Mouse (Mus musculus): ENCODE results near the gene Lin52.

Lin52 gene

DNA sequence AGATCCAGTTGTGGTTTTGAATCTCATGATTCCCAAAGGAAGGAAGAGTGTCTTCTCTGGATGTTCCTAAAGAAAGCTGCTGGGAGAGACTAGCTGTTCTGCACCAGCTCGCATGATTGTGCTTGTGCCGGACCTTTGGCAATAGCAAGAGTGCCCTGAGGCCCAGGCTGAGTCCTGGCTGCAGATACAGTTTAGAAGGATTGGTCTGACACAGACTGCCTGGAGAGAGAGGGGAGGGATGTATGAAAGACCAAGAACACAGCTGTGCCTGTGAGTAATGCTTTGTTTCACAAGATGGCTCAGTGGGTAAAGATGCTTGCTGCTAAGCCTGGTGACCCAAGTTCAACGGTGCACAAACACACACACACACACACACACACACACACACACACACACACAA lies 11.6 kb downstream of the Lin52 start:
- DNase-seq (ENCODE audit: extremely low read depth, low read depth), result no peak

GRCm38 (mm10) chr12:84468701-84469100 lies 17.5 kb downstream of the Lin52 start:
- DNase-seq (ENCODE audit: extremely low read depth, low read depth), result peak; percentile 37

DNA sequence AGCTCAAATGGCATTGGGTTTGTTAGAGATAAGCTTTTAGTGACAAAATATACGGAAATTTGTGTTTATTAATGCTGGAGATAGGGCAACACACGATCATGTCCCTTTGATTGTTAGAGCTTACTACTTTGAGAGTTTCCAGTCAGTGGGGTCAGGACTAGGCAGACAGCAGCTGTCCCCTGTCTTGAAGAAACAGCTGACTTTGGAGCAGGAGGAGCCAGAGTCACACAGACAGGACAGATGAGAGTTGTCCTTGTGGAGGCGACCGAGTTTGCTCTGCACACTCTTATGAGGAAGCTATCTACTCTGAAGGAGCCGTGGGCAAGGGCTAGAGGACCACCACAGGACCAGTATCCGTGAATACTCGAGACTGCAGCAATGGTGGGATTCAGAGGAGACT lies 27.7 kb downstream of the Lin52 start:
- DNase-seq (ENCODE audit: extremely low read depth, low read depth), result no peak

- no peak for DNase-seq (ENCODE audit: extremely low read depth, low read depth)
These were observed 30.0 kb downstream of the Lin52 start for GRCm38 (mm10) chr12:84481251-84481650.

- no peak for DNase-seq (ENCODE audit: extremely low read depth, low read depth)
These were observed 31.8 kb downstream of the Lin52 start for GRCm38 (mm10) chr12:84482778-84483585.

DNA sequence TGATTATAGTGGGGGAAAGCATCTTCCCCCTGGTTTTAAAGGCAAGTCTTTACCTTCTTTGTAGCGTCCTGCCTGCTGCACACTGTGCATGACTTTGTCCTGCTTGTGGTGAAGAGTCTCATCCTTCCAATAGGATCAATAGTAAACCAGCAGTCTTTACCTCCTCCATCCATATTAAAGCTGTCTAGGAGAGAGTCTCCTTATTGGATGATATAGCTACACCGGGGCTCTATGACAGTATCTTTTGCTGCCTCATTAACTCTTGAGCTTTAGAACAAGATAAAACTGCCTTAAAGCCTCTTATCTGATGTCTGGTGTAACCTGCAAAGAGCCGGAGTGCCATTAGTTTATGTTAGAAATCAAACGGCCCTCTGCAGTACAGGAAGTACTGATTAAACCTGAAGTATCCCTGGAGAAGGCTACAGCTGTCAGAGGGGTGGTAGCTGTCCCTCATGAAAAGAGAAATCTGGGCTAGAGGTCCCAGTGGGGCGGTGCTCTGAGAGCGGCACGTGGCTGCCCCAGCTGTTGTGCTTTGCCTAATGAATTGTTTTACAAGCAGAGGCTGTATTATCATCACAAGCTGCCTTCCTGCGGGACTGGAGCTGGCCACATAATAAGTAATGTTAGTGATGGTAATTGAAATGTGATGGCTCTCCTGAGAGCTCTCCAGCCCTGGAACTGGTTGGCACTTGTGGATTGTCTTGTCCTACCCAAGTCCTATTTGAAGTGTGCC lies 36.3 kb downstream of the Lin52 start:
- DNase-seq (ENCODE audit: extremely low read depth, low read depth), result no peak

GRCm38 (mm10) chr12:84496795-84497194 lies 45.6 kb downstream of the Lin52 start:
- DNase-seq (ENCODE audit: extremely low read depth, low read depth), result no peak

GRCm38 (mm10) chr12:84500528-84501263 lies 49.5 kb downstream of the Lin52 start:
- DNase-seq (ENCODE audit: extremely low read depth, low read depth), result no peak

DNA sequence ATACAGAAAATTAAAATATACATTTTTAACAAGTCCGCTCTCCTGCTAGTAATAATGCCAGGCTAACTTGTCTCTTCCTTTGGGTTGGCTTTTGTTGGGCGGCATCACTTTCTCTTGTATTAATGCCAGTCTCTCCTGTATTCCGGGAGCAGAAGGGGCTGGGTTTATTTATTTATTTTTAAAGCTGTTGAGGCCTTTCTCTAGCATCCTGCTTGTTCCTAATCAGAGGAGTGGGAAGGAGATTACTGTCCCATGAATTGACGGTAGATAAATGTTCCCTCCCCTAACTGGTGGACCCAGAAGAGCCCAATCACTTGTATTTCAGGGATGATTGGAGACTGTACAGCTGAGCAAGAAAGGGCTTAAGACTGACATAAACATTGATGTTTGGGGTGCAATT lies 50.1 kb downstream of the Lin52 start:
- DNase-seq (ENCODE audit: extremely low read depth, low read depth), result no peak

DNA sequence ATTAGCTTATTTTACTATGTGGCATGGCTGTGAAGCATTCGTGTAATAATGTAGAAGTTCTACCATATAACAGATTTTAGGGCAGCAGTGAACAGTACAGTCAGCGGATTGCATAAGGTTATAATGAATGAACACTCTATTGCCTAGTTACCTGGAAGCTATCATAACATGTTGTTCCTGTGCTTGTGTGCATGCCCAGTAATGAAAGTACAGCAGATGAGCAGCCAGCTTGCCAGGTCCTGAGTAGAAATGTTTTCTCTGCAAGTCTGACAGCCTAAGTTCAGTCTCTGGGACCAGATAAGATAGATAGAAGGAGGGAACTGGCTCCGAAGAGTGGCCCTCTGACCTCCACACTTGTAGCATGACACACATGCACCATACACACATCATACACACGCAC lies 55.6 kb downstream of the Lin52 start:
- no peak for DNase-seq (ENCODE audit: extremely low read depth, low read depth)

- no peak for DNase-seq (ENCODE audit: extremely low read depth, low read depth)
These were observed 60.8 kb downstream of the Lin52 start for GRCm38 (mm10) chr12:84512016-84512415.

GRCm38 (mm10) chr12:84515486-84515885 lies 64.3 kb downstream of the Lin52 start:
- DNase-seq (ENCODE audit: extremely low read depth, low read depth), result no peak

DNA sequence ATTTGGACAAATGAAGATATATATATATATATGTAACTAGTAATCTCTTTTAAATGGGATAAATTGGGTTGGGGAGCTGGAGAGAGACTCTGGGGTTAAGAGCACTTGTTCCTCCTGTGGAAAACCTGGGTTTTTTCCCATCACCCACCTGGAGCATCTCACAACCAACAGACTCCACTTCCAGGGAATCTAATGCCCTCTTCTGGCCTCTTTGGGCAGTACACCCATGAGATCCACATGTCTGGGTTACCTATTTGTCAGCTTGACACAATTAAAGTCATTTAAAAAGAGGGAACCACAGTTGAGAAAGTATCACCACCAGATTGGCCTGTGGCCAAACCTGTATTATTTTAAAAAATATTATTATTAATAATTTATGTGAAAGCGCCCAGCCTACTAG lies 65.4 kb downstream of the Lin52 start:
- no peak for DNase-seq (ENCODE audit: extremely low read depth, low read depth)

DNA sequence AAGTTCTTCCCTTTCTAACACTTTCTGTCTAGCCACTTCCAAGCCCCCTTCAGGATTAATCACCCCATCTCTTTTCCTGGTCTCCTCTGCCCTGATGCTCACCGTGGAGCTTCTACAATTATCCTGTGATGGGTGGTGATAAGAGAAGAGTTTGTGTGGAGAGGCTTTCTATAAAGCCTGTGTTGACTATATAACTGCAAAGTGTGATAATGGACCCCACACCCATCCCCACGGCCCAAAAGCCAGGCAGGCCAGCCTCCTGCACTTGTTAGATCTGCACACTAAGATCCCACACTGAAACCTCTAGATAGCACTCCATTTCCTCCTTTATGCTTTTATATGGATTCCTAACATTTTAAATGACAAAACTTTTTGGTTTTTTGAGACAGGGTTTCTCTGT lies 66.8 kb downstream of the Lin52 start:
- no peak for DNase-seq (ENCODE audit: extremely low read depth, low read depth)

DNA sequence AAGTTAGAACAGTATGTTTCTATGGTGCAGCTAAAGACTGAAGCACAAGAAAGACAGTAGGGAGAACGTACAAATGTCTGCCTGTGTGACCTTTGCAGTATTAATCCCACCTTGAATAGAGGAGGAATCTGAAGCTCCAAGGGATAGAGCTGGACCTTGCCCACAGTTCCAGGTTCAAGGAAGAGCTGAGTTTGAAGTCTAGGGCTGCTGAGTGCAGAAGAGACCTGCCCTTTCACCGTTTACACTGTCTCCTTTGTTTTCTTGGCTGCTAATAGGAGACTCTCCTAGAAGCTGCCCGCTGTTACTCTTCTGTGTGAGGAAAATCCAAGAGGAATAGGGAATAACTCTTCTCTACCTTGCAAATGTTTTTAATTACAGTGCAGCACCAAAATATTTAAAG lies 72.5 kb downstream of the Lin52 start:
- no peak for DNase-seq (ENCODE audit: extremely low read depth, low read depth)

- DNase-seq (ENCODE audit: extremely low read depth, low read depth), result no peak
These were observed 73.2 kb downstream of the Lin52 start for GRCm38 (mm10) chr12:84524147-84525050.

- no peak for DNase-seq (ENCODE audit: extremely low read depth, low read depth)
These were observed 74.2 kb downstream of the Lin52 start for GRCm38 (mm10) chr12:84525422-84525821.

GRCm38 (mm10) chr12:84530426-84530825 lies 79.2 kb downstream of the Lin52 start:
- no peak for DNase-seq (ENCODE audit: extremely low read depth, low read depth)

GRCm38 (mm10) chr12:84531906-84532829 lies 80.9 kb downstream of the Lin52 start:
- DNase-seq (ENCODE audit: extremely low read depth, low read depth), result no peak

- no peak for DNase-seq (ENCODE audit: extremely low read depth, low read depth)
These were observed 81.6 kb downstream of the Lin52 start for GRCm38 (mm10) chr12:84532830-84533199.

Measured in MEL-GATA-1-ER (cell line).